In the genomic region with DNA sequence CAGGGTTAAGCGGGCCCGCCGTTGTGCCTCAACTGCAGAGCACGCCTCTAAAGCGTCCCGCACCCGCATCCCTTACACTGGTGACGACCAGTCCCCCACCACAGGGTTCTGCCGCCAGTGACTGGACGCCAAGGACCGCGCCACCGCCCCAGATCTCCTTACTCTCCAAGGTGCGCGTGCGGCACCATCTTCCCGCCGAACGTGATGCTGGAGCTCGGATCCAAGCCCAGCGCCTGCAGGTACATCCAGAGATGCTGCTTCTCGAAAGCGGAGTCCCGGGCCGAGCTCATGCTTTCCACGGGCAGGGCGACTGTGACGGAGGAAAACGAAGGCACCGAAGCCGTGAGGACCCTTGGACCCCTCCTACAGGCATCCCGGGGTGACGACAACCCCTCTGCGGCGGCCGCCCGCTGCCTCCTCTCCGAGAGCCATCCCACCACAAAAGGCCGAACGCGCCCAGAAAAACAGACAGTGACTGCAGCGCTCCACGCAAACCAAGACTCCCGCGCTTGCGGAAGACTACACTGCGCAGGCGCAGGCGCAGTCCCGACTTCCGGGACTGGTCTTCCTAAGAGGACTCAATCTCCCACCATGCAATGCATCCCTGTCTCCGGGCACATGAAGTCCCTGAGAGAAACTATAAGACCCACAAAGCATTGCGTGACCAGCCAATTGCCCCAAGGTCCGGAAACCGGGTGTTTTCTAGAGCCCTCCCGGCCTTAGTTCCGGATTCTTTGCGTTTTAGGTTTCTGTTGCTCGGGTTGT, we compare ENCODE assay signal across 8 mouse cellular contexts. TPM values are rescaled to one million over a fixed set of nuclear protein-coding genes. Genes with fewer than 3 reads are reported as not detected.
A peak's percentile ranks its signal among the peaks of the same experiment; 100 is the strongest.
DNase-seq lines count a peak whose midpoint lies in the region; ATAC-seq and TF ChIP-seq lines count a peak whose summit lies in the region.

A gene (minus strand): TSS at position 532 of the 765 bp plus-strand sequence.

- no peak for TF ChIP-seq CTCF in bone marrow macrophage, adult 2 months (IDR thresholded peaks at IDR 0.05; ENCODE audit: low read depth, low read length)
- TF ChIP-seq CTCF in embryonic fibroblast, embryonic 13.5 days (IDR thresholded peaks at IDR 0.05; ENCODE audit: borderline replicate concordance, insufficient read depth, low read length): no peak

- no peak for TF ChIP-seq POLR2A in bone marrow macrophage, adult 2 months (IDR thresholded peaks at IDR 0.05; ENCODE audit: borderline replicate concordance, low read depth, low read length)
- TF ChIP-seq POLR2A in embryonic fibroblast, embryonic 13.5 days (IDR thresholded peaks at IDR 0.05; ENCODE audit: low read depth, low read length): peak; percentile 48

- peak within 1 kb of the TSS; percentile 63 for H3K4me2 ChIP-seq in kidney, embryonic 14.5 days (replicated peaks; ENCODE audit: low read depth, low read length)
- peak within 1 kb of the TSS; percentile 88 for H3K4me2 ChIP-seq in limb, embryonic 15.5 days

- peaks cover 9% of the 10 kb centered on the region; the same call in 1 of the 2 replicates for H3K36me3 ChIP-seq in kidney, embryonic 14.5 days (ENCODE audit: control insufficient read depth, insufficient read depth, low read length)
- H3K36me3 ChIP-seq in limb, embryonic 15.5 days: peaks cover under 1% of the 10 kb centered on the region; the same call in 1 of the 2 replicates

- ATAC-seq in kidney, embryonic 14.5 days (ENCODE audit: low FRiP score, low TSS enrichment): peak; percentile 100
- ATAC-seq in limb, embryonic 15.5 days (ENCODE audit: insufficient number of reproducible peaks, low FRiP score, low TSS enrichment, low read depth): peak; percentile 99

- peaks cover 13% of the 10 kb centered on the region for H3K4me1 ChIP-seq in bone marrow macrophage, adult 2 months (ENCODE audit: control insufficient read depth, insufficient read depth, low read length)
- no peaks in the 10 kb centered on the region for H3K4me1 ChIP-seq in embryonic fibroblast, embryonic 13.5 days (ENCODE audit: control insufficient read depth, insufficient read depth, low read length)
- H3K4me1 ChIP-seq in kidney, embryonic 14.5 days (ENCODE audit: control insufficient read depth, insufficient read depth, low read length): peaks cover 7% of the 10 kb centered on the region; the same call in 1 of the 2 replicates
- peaks cover 5% of the 10 kb centered on the region for H3K4me1 ChIP-seq in limb, embryonic 15.5 days

- H3K27me3 ChIP-seq in kidney, embryonic 14.5 days (ENCODE audit: control insufficient read depth, insufficient read depth, low read length): no peaks in the 10 kb centered on the region
- H3K27me3 ChIP-seq in limb, embryonic 15.5 days: no peaks in the 10 kb centered on the region

- under 1% methylated on average over 59 of the region's 59 CpGs for WGBS in kidney, embryonic 14.5 days
- under 1% methylated on average over 59 of the region's 59 CpGs for WGBS in limb, embryonic 15.5 days

- peak within 1 kb of the TSS; percentile 78 for H3K27ac ChIP-seq in bone marrow macrophage, adult 2 months (ENCODE audit: insufficient read depth, low read depth, low read length)
- peak within 1 kb of the TSS; percentile 38; the same call in 1 of the 2 replicates for H3K27ac ChIP-seq in embryonic fibroblast, embryonic 13.5 days (ENCODE audit: insufficient read depth, low read length)
- peak within 1 kb of the TSS; percentile 84 for H3K27ac ChIP-seq in kidney, embryonic 14.5 days (ENCODE audit: low read depth, low read length)
- H3K27ac ChIP-seq in limb, embryonic 15.5 days: peak within 1 kb of the TSS; percentile 82

- no peaks in the 10 kb centered on the region for H3K9me3 ChIP-seq in kidney, embryonic 14.5 days (ENCODE audit: control insufficient read depth, low read length)
- no peaks in the 10 kb centered on the region for H3K9me3 ChIP-seq in limb, embryonic 15.5 days

- peak within 1 kb of the TSS; percentile 86 for H3K9ac ChIP-seq in kidney, embryonic 14.5 days (ENCODE audit: low read depth, low read length)
- H3K9ac ChIP-seq in limb, embryonic 15.5 days: peak within 1 kb of the TSS; percentile 89

- H3K4me3 ChIP-seq in bone marrow macrophage, adult 2 months (ENCODE audit: insufficient read depth, low read length): peak within 1 kb of the TSS; percentile 79
- peak within 1 kb of the TSS; percentile 91 for H3K4me3 ChIP-seq in embryonic fibroblast, embryonic 13.5 days (ENCODE audit: insufficient read depth, low read length)
- H3K4me3 ChIP-seq in kidney, embryonic 14.5 days (ENCODE audit: low read length): peak within 1 kb of the TSS; percentile 91
- peak within 1 kb of the TSS; percentile 90 for H3K4me3 ChIP-seq in limb, embryonic 15.5 days

- peak; percentile 96 for DNase-seq in A20 (ENCODE audit: low read depth, low spot score)
- peak; percentile 95 to 96 for DNase-seq in heart, adult 9 months (ENCODE audit: low spot score in 2 of 2)
- peak; percentile 78 to 84 for DNase-seq in monocyte, adult 2 months (ENCODE audit: low read depth in 1 of 2, low spot score in 2 of 2)
- DNase-seq in spleen, postnatal 36 days (ENCODE audit: low spot score in 2 of 2): peak; percentile 94 to 96

RNA-seq across cellular contexts. Expression of the gene that starts here (rescaled TPM):
- 7.3 and 8.8 TPM in 2 replicates for polyA plus RNA-seq in bone marrow macrophage, adult 2 months (2012; ENCODE audit: insufficient read depth, insufficient read length, missing spikeins)
- polyA plus RNA-seq in embryonic fibroblast, embryonic 13.5 days (2011; ENCODE audit: insufficient read length, low read depth, missing spikeins): 16.4 and 18.7 TPM in 2 replicates
- polyA plus RNA-seq in kidney, embryonic 14.5 days (2014; fragmentation: Nextera tagmentation; extraction: Ambion mirVana): 17.4 and 27.7 TPM in 2 replicates
- 13.5 and 14.8 TPM in 2 replicates for polyA plus RNA-seq in limb, embryonic 15.5 days (2015; fragmentation: Nextera tagmentation; extraction: Ambion mirVana)

Comparison
In these comparisons a context has a peak if more than half of its experiments do, and no peak if none do; other contexts are left out.
1. Peak in every context shown above with its lines: DNase-seq, ATAC-seq, H3K4me3 ChIP-seq and H3K27ac ChIP-seq.